Comparison of ENCODE assay signal across 32 mouse cellular contexts in genomic region chr14:50795261-50795935, GRCm38 (mm10). TPM values are rescaled to one million over a fixed set of nuclear protein-coding genes. Genes with fewer than 3 reads are reported as not detected.
DNase-seq lines count a peak whose midpoint lies in the region; ATAC-seq and TF ChIP-seq lines count a peak whose summit lies in the region.
"Had no signal": no experiment of that assay in that cellular context is flagged by ENCODE, and none has a peak within 500 bp of the region (broad histone marks: within the 10 kb centered on the region; RNA-seq: fewer than 3 reads in every experiment).

No protein-coding gene starts in this region.

- 91% methylated on average over 24 of the region's 24 CpGs for WGBS in hindbrain, embryonic 13.5 days

- peak overlapping the region; percentile 65; the same call in 1 of the 2 replicates for H3K27ac ChIP-seq in testis, adult 2 months (ENCODE audit: control insufficient read depth, insufficient read depth, low read depth, low read length)
- no peak overlapping the region for H3K27ac ChIP-seq in hindbrain, embryonic 13.5 days
- H3K27ac ChIP-seq: embryonic facial prominence, embryonic 12.5 days; forebrain, embryonic 13.5 days; heart, embryonic 13.5 days; hindbrain, embryonic 12.5 days; hindbrain, postnatal 0 days; intestine, embryonic 15.5 days had no signal

- ATAC-seq in erythroblast, adult 5-6 weeks (replicated peaks; ENCODE audit: low FRiP score, poor library complexity, severe bottlenecking), result no peak
- ATAC-seq in hindbrain, embryonic 13.5 days (ENCODE audit: low FRiP score), result no peak
- ATAC-seq: CD4-positive, CD25-positive, alpha-beta regulatory T cell, adult 4 months; forebrain, embryonic 13.5 days; forebrain, postnatal 0 days; hindbrain, postnatal 0 days; intestine, embryonic 15.5 days; Patski had no signal

- peaks cover 84% of the 10 kb centered on the region for H3K36me3 ChIP-seq in erythroblast, embryonic 14.5 days (ENCODE audit: control insufficient read depth)
- H3K36me3 ChIP-seq in testis, adult 2 months (ENCODE audit: control insufficient read depth, insufficient read depth, low read length), result no peaks in the 10 kb centered on the region; the same call in 1 of the 2 replicates
- no peaks in the 10 kb centered on the region for H3K36me3 ChIP-seq in hindbrain, embryonic 13.5 days
- H3K36me3 ChIP-seq: embryonic facial prominence, embryonic 12.5 days; heart, embryonic 13.5 days; hindbrain, embryonic 12.5 days; intestine, embryonic 15.5 days had no signal

- H3K9me3 ChIP-seq in erythroblast, embryonic 14.5 days (ENCODE audit: control insufficient read depth, low read length), result no peaks in the 10 kb centered on the region
- no peaks in the 10 kb centered on the region for H3K9me3 ChIP-seq in hindbrain, embryonic 13.5 days
- H3K9me3 ChIP-seq: embryonic facial prominence, embryonic 12.5 days; forebrain, embryonic 13.5 days; G1E; heart, embryonic 13.5 days; hindbrain, embryonic 12.5 days; intestine, embryonic 15.5 days had no signal

- no peaks in the 10 kb centered on the region for H3K27me3 ChIP-seq in erythroblast, embryonic 14.5 days (ENCODE audit: control insufficient read depth)
- no peaks in the 10 kb centered on the region for H3K27me3 ChIP-seq in testis, adult 2 months (ENCODE audit: control insufficient read depth, insufficient read depth, low read length)
- no peaks in the 10 kb centered on the region for H3K27me3 ChIP-seq in hindbrain, embryonic 13.5 days
- H3K27me3 ChIP-seq: embryonic facial prominence, embryonic 12.5 days; forebrain, embryonic 13.5 days; heart, embryonic 13.5 days; hindbrain, embryonic 12.5 days; intestine, embryonic 15.5 days had no signal

- H3K4me3 ChIP-seq in erythroblast, embryonic 14.5 days (replicated peaks), result peak overlapping the region; percentile 43
- H3K4me3 ChIP-seq in testis, adult 2 months (ENCODE audit: control insufficient read depth, low read depth, low read length), result peak overlapping the region; percentile 94
- no peak overlapping the region for H3K4me3 ChIP-seq in hindbrain, embryonic 13.5 days
- H3K4me3 ChIP-seq: embryonic facial prominence, embryonic 12.5 days; forebrain, embryonic 13.5 days; heart, embryonic 13.5 days; hindbrain, embryonic 12.5 days; intestine, embryonic 15.5 days had no signal

- TF ChIP-seq CTCF in testis, adult 2 months (IDR thresholded peaks at IDR 0.05; ENCODE audit: control insufficient read depth, insufficient read depth, insufficient replicate concordance, low read depth, low read length), result no peak

- peak; percentile 85 for TF ChIP-seq POLR2A in testis, adult 2 months (IDR thresholded peaks at IDR 0.05; ENCODE audit: control insufficient read depth, low read depth, low read length)

- H3K4me2 ChIP-seq in hindbrain, embryonic 13.5 days, result no peak overlapping the region
- H3K4me2 ChIP-seq: embryonic facial prominence, embryonic 12.5 days; forebrain, embryonic 13.5 days; heart, embryonic 13.5 days; hindbrain, embryonic 12.5 days; intestine, embryonic 15.5 days had no signal

- intact Hi-C loops in left cerebral cortex, postnatal 25 days (cut with DNase I), result no loop called here

- peaks cover 6% of the 10 kb centered on the region for H3K4me1 ChIP-seq in erythroblast, embryonic 14.5 days (ENCODE audit: control insufficient read depth)
- no peaks in the 10 kb centered on the region; the same call in 1 of the 2 replicates for H3K4me1 ChIP-seq in testis, adult 2 months (ENCODE audit: control insufficient read depth, insufficient read depth, low read length)
- 0 out of 2 replicates have a peak, but pooled peaks cover 2% of the 10 kb centered on the region for H3K4me1 ChIP-seq in hindbrain, embryonic 13.5 days (replicated peaks)
- H3K4me1 ChIP-seq: embryonic facial prominence, embryonic 12.5 days; forebrain, embryonic 13.5 days; hindbrain, embryonic 12.5 days; intestine, embryonic 15.5 days had no signal

- no peak overlapping the region for H3K9ac ChIP-seq in hindbrain, embryonic 13.5 days
- H3K9ac ChIP-seq: embryonic facial prominence, embryonic 12.5 days; forebrain, embryonic 13.5 days; forebrain, postnatal 0 days; heart, embryonic 13.5 days; hindbrain, embryonic 12.5 days; intestine, embryonic 15.5 days had no signal

- no peak for DNase-seq in testis, postnatal 10 days (ENCODE audit: low spot score)
- DNase-seq in ZHBTc4 (ENCODE audit: low read depth, low spot score), result peak; percentile 83
- no peak for DNase-seq in left cerebral cortex, postnatal 25 days (ENCODE audit: low spot score in 2 of 2)
- DNase-seq: adrenal gland, postnatal 10 days; B cell, adult 2 months; cerebellum, adult 11 months; cerebellum, adult 8-10 months; cerebellum, postnatal 14 days; embryo, embryonic 11 days; forebrain, postnatal 0 days; gastrocnemius, postnatal 14 days; heart, postnatal 36 days; kidney, adult 2 months had no signal

RNA-seq across cellular contexts. Expression of gene Ttc5, which starts 10.1 kb away (rescaled TPM):
- polyA plus RNA-seq in erythroblast, embryonic 14.5 days (2012), result 0.35 and 0.69 TPM in 2 replicates
- 1.2 and 7.7 TPM in 2 replicates for total RNA-seq in erythroblast, adult 5-6 weeks (2015; ENCODE audit: low replicate concordance)
- total RNA-seq in erythroblast, adult 5-6 weeks (2017; ENCODE audit: low replicate concordance), result 9.8 and 11.8 TPM in 2 replicates
- 13.0 and 13.5 TPM in 2 replicates for polyA plus RNA-seq in testis, adult 2 months (2012; rRNA removed)
- 10 to 100 TPM; 57.2 to 63.9 TPM for total RNA-seq in left cerebral cortex, postnatal 25 days (2021)
- polyA plus RNA-seq in hindbrain, embryonic 13.5 days (2015; fragmentation: Nextera tagmentation; extraction: Ambion mirVana), result 121 and 133 TPM in 2 replicates

RNA-seq across cellular contexts. Expression of gene Ccnb1ip1, which starts 12.1 kb away (rescaled TPM):
- polyA plus RNA-seq in erythroblast, embryonic 14.5 days (2012), result 0.06 and 0.08 TPM in 2 replicates
- total RNA-seq in erythroblast, adult 5-6 weeks (2015; ENCODE audit: low replicate concordance), result not detected in 2 replicates
- not detected in 2 replicates for total RNA-seq in erythroblast, adult 5-6 weeks (2017; ENCODE audit: low replicate concordance)
- 7.0 and 7.5 TPM in 2 replicates for polyA plus RNA-seq in testis, adult 2 months (2012; rRNA removed)
- total RNA-seq in left cerebral cortex, postnatal 25 days (2021), result not detected
- polyA plus RNA-seq in hindbrain, embryonic 13.5 days (2015; fragmentation: Nextera tagmentation; extraction: Ambion mirVana), result not detected in 2 replicates
- total RNA-seq: adrenal gland, postnatal 4 days; common myeloid progenitor, adult 5-6 weeks; granulocyte monocyte progenitor cell, adult 5-6 weeks; heart, postnatal 36 days; hindbrain, postnatal 0 days had no signal
- polyA plus RNA-seq: brain, embryonic 14.5 days; CD4-positive, CD25-positive, alpha-beta regulatory T cell, adult 4 months; embryonic facial prominence, embryonic 12.5 days; forebrain, embryonic 13.5 days; forebrain, postnatal 0 days; heart, embryonic 13.5 days; heart, postnatal 0 days; hindbrain, embryonic 12.5 days; intestine, embryonic 15.5 days; kidney, adult 2 months had no signal

RNA-seq across cellular contexts. Expression of gene Parp2, which starts 12.2 kb away (rescaled TPM):
- polyA plus RNA-seq in erythroblast, embryonic 14.5 days (2012), result 0.41 and 0.54 TPM in 2 replicates
- total RNA-seq in erythroblast, adult 5-6 weeks (2015; ENCODE audit: low replicate concordance), result 15.8 and 18.2 TPM in 2 replicates
- total RNA-seq in erythroblast, adult 5-6 weeks (2017; ENCODE audit: low replicate concordance), result 32.1 and 44.7 TPM in 2 replicates
- polyA plus RNA-seq in testis, adult 2 months (2012; rRNA removed), result 10.6 and 13.9 TPM in 2 replicates
- total RNA-seq in left cerebral cortex, postnatal 25 days (2021), result 10 to 100 TPM; 23.0 to 24.7 TPM
- 42.0 and 44.0 TPM in 2 replicates for polyA plus RNA-seq in hindbrain, embryonic 13.5 days (2015; fragmentation: Nextera tagmentation; extraction: Ambion mirVana)

RNA-seq across cellular contexts. Expression of gene Olfr749, which starts 50.5 kb away (rescaled TPM):
- 0.03 TPM in 1 of 2 replicates, not detected in the other for polyA plus RNA-seq in erythroblast, embryonic 14.5 days (2012)
- not detected in 2 replicates for total RNA-seq in erythroblast, adult 5-6 weeks (2015; ENCODE audit: low replicate concordance)
- total RNA-seq in erythroblast, adult 5-6 weeks (2017; ENCODE audit: low replicate concordance), result not detected in 2 replicates
- polyA plus RNA-seq in testis, adult 2 months (2012; rRNA removed), result not detected in 2 replicates
- not detected for total RNA-seq in left cerebral cortex, postnatal 25 days (2021)
- polyA plus RNA-seq in hindbrain, embryonic 13.5 days (2015; fragmentation: Nextera tagmentation; extraction: Ambion mirVana), result not detected in 2 replicates
- total RNA-seq: adrenal gland, postnatal 10 days; adrenal gland, postnatal 4 days; common myeloid progenitor, adult 5-6 weeks; forebrain, postnatal 0 days; gastrocnemius, adult 18-20 months; gastrocnemius, postnatal 14 days; granulocyte monocyte progenitor cell, adult 5-6 weeks; heart, postnatal 36 days; hindbrain, postnatal 0 days had no signal
- polyA plus RNA-seq: brain, embryonic 14.5 days; CD4-positive, CD25-positive, alpha-beta regulatory T cell, adult 4 months; embryonic facial prominence, embryonic 12.5 days; forebrain, embryonic 13.5 days; forebrain, postnatal 0 days; G1E; heart, embryonic 13.5 days; heart, postnatal 0 days; hindbrain, embryonic 12.5 days; hindbrain, postnatal 0 days; intestine, embryonic 15.5 days; kidney, adult 2 months; Patski had no signal
